Mouse (Mus musculus) layer of hippocampus, adult 2 months (tissue): ENCODE measurements at regions not wholly inside any gene's neighbourhood (a gene's known extent, or its start where the extent isn't known, plus 50 kb on each side); places are given as distances from the start of the nearest gene placed in this dataset.

Experiments
- DNase-seq, 2 experiments: peaks; one replicate each; pipeline ENCODE4 v3.0.0; 2022; ENCODE audit warnings: low spot score in 2 of 2
- H3K27ac ChIP-seq: fragments of 200-600 bp; 2 replicates; pipeline ENCODE4 v1.8.1; 2022
- H3K4me3 ChIP-seq: fragments of 200-600 bp; 2 replicates; pipeline ENCODE4 v1.8.1; 2022; ENCODE audit warnings: mild to moderate bottlenecking
- CTCF ChIP-seq: fragments of 200-600 bp; conservative IDR thresholded peaks from 2 replicates; pipeline ENCODE4 v1.8.1; 2022; ENCODE audit warnings: antibody characterized with exemption, mild to moderate bottlenecking, moderate library complexity

- Histone ChIP-seq H3K27ac (no peak overlapping the region), H3K4me3 (no peak overlapping the region)
- DNase-seq: no peak
- no peak for TF ChIP-seq CTCF
Measured at GRCm38 (mm10) chr15:38569011-38569640, 1143.8 kb downstream of the 4930447A16Rik start.

GRCm38 (mm10) chr15:38570144-38570543, 1144.8 kb downstream of the 4930447A16Rik start:
- no peak for DNase-seq
- Histone ChIP-seq H3K4me3 (no peak overlapping the region), H3K27ac (no peak overlapping the region)
- TF ChIP-seq CTCF: no peak

- no peak for TF ChIP-seq CTCF
- DNase-seq: no peak
- H3K27ac ChIP-seq: no peak overlapping the region
- no peak overlapping the region for H3K4me3 ChIP-seq
Measured at GRCm38 (mm10) chr15:38570735-38571134, 1145.4 kb downstream of the 4930447A16Rik start.

DNA sequence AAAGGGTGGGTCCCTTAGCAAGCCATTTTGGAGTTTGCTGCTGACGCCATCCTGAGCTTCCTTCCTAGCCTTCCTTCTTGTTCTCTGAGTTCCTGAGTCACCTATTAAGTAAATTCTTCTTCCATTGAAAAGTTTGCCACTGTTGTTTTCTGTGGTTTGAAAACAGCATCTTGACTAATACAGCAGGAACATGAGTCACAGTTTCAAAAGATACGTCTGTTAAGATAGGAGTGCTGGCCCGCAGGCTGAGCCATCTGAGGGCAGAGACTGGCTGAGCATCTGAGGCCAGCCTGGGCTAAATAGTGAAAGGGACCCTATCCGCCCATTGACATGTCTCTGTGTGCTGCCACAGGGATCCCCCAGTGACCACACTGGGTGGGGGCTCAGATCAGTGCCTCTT, 1147.3 kb downstream of the 4930447A16Rik start:
- no peak for TF ChIP-seq CTCF
- no peak for DNase-seq
- Histone ChIP-seq H3K4me3 (no peak overlapping the region), H3K27ac (no peak overlapping the region)

- H3K4me3 ChIP-seq: no peak overlapping the region
- no peak overlapping the region for H3K27ac ChIP-seq
- peak; percentile 30 for TF ChIP-seq CTCF
- no peak for DNase-seq
Measured at GRCm38 (mm10) chr15:38574447-38574846, 1149.1 kb downstream of the 4930447A16Rik start.

DNA sequence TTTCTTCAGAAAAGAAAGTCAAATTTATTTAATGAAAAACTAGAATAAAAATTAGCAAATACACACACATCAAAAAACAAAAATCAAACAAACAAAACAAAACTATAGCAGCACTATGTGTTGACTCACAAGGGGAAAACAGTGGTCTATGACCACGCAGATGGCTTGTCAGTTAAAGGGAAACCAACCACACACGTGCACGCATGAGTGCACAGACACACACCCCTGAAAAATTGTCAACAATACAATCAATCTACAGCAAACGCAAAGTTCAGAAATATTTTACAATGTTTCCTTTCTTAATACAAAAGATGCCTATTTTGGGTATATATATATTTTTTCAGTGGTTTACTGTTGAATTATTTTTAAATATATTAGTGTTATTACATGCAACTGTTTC, 1149.9 kb downstream of the 4930447A16Rik start:
- no peak for DNase-seq
- TF ChIP-seq CTCF: no peak

GRCm38 (mm10) chr15:38577691-38578090, 1152.3 kb downstream of the 4930447A16Rik start:
- Histone ChIP-seq H3K4me3 (no peak overlapping the region), H3K27ac (no peak overlapping the region)
- DNase-seq: no peak
- TF ChIP-seq CTCF: no peak

More for the DNA sequence above, 1149.9 kb downstream of the 4930447A16Rik start:
- H3K27ac ChIP-seq: no peak overlapping the region
- no peak overlapping the region for H3K4me3 ChIP-seq

DNA sequence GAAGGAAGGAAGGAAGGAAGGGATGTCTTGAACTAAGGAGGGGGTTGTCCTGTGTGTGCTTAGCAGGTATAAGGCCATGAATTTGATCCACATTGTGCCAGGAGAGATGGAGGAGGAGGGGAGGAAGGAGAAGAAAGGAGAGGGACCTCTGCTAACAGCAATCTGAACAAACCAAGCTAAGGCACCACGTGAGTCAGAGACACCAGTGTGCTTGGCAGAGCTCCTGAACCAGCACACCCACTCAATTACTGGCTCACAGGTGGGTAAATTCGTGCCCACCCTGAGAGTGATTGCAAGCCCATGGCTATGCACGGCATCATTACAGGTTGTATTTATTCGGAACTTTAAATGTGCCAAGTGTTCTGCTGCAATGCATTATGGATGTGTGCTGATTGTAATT, 1154.1 kb downstream of the 4930447A16Rik start:
- Histone ChIP-seq H3K4me3 (no peak overlapping the region), H3K27ac (no peak overlapping the region)
- no peak for DNase-seq
- TF ChIP-seq CTCF: no peak

DNA sequence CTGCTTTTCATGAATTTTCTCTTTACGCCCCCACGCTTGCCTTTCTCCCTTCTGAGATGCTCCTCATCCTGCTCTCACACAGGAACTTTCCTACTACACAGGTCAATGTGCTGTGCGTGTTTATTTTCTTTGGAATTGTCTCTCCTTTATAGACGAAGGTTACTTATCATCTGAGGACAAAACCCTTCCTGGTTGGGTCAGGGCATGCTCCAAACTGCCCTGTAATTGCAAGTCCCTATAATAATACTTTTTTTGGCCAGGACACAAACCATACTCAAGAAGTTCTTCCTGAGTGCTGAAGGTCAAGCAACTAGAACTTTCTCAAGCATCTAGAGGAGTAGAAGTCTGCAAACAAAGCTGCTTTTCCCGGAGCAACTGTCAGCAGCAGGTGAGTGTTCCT, 1158.1 kb downstream of the 4930447A16Rik start:
- no peak for DNase-seq
- H3K27ac ChIP-seq: no peak overlapping the region
- H3K4me3 ChIP-seq: no peak overlapping the region
- TF ChIP-seq CTCF: no peak

GRCm38 (mm10) chr15:38584425-38584824, 1159.1 kb downstream of the 4930447A16Rik start:
- Histone ChIP-seq H3K4me3 (no peak overlapping the region), H3K27ac (no peak overlapping the region)
- no peak for DNase-seq
- TF ChIP-seq CTCF: no peak

GRCm38 (mm10) chr15:38585610-38586009, 1160.3 kb downstream of the 4930447A16Rik start:
- Histone ChIP-seq H3K4me3 (no peak overlapping the region), H3K27ac (peak overlapping the region; percentile 65)
- no peak for TF ChIP-seq CTCF
- DNase-seq: peak; percentile 64

- DNase-seq: no peak
- no peak for TF ChIP-seq CTCF
Measured at GRCm38 (mm10) chr15:38586594-38586993, 1161.2 kb downstream of the 4930447A16Rik start.

GRCm38 (mm10) chr15:38588268-38588667, 1162.9 kb downstream of the 4930447A16Rik start:
- TF ChIP-seq CTCF: no peak
- Histone ChIP-seq H3K4me3 (no peak overlapping the region), H3K27ac (no peak overlapping the region)
- no peak for DNase-seq

More at GRCm38 (mm10) chr15:38586594-38586993, 1161.2 kb downstream of the 4930447A16Rik start:
- H3K4me3 ChIP-seq: no peak overlapping the region
- H3K27ac ChIP-seq: peak overlapping the region; percentile 55; the same call in 1 of the 2 replicates

GRCm38 (mm10) chr15:38589010-38589409, 1163.7 kb downstream of the 4930447A16Rik start:
- H3K4me3 ChIP-seq: no peak overlapping the region
- DNase-seq: no peak
- H3K27ac ChIP-seq: no peak overlapping the region
- TF ChIP-seq CTCF: no peak
